Mouse (Mus musculus) macrophage (primary cell): ENCODE results near the gene Cntnap5c. TPM values are rescaled to one million over a fixed set of nuclear protein-coding genes. Genes with fewer than 3 reads are reported as not detected.
"Not testable (repeated sequence)": the region's sequence is repeated elsewhere in the genome, so short reads cannot be mapped to it uniquely, and the experiment has no call there.

Experiments used
- H3K27ac ChIP-seq: fragments of 350-480 bp; formaldehyde crosslinking; 2 replicates; pipeline ENCODE4 v1.9.0; 2021
- H3K36me3 ChIP-seq: fragments of 350-480 bp; formaldehyde crosslinking; 2 replicates; pipeline ENCODE4 v1.9.0; 2021; ENCODE audit errors: inconsistent target
- H3K4me3 ChIP-seq: fragments of 350-480 bp; formaldehyde crosslinking; 2 replicates; pipeline ENCODE4 v1.9.0; 2021; ENCODE audit errors: inconsistent target
- H3K79me2 ChIP-seq: fragments of 350-480 bp; formaldehyde crosslinking; 2 replicates; pipeline ENCODE4 v1.9.0; 2021; ENCODE audit errors: inconsistent target
- WGBS: methylation state at CpG from one replicate; pipeline ENCODE4 v1.1.7; 2026; ENCODE audit warnings: inconsistent platforms; ENCODE audit not compliant: missing documents; 5-methylcytosine and 5-hydroxymethylcytosine counted together
- polyA plus RNA-seq: library from polyadenylated mRNA; stranded (reverse); fragments of 250-400 nt; gene quantifications from 3 replicates; pipeline ENCODE4 v1.2.4, GENCODE M21; 2018; ENCODE audit warnings: inconsistent platforms
- total RNA-seq, 78 experiments: library from RNA; depleted of rRNA; stranded (reverse); fragments of 250-400 nt; gene quantifications; 1 replicate in 9 of 78; 2 replicates in 24 of 78; 3 replicates in 43 of 78; 4 replicates in 2 of 78; pipeline ENCODE4 v1.2.4; 2018; ENCODE audit warnings: inconsistent platforms in 56 of 78

The Cntnap5c gene
- not detected for total RNA-seq (2018; cell fraction: chromatin; rRNA removed)
- not detected for total RNA-seq (2018; cell fraction: cytosol; rRNA removed)
- total RNA-seq (2018; cell fraction: nucleus; rRNA removed): not detected
- not detected in 3 replicates for polyA plus RNA-seq

- 27% methylated on average over 24 of the region's 26 CpGs for WGBS
- Histone ChIP-seq H3K4me3 (no peak within 1 kb of the TSS), H3K27ac (no peak within 1 kb of the TSS), H3K79me2 (no peaks in the 10 kb centered on the region), H3K36me3 (no peaks in the 10 kb centered on the region)
Observed at GRCm38 (mm10) chr17:57768622-57769610, at the start of gene Cntnap5c. TSS of gene Cntnap5c (plus strand) at chr17:57769570.

GRCm38 (mm10) chr17:57742119-57742518, 27.3 kb upstream of the Cntnap5c start, which contains the start of gene Gm21834:
TSS of gene Gm21834 (minus strand) at chr17:57742219.
- H3K36me3 ChIP-seq: no peaks in the 10 kb centered on the region
- 81% methylated on average over 5 of the region's 5 CpGs for WGBS

GRCm38 (mm10) chr17:57758033-57758432, 11.3 kb upstream of the Cntnap5c start:
- Histone ChIP-seq H3K79me2 (no peaks in the 10 kb centered on the region), H3K27ac (no peak overlapping the region), H3K36me3 (no peaks in the 10 kb centered on the region), H3K4me3 (no peak overlapping the region)
- WGBS: 44% methylated on average over 1 of the region's 1 CpGs

More at GRCm38 (mm10) chr17:57742119-57742518, 27.3 kb upstream of the Cntnap5c start, which contains the start of gene Gm21834:
- no peak within 1 kb of the TSS for H3K4me3 ChIP-seq
- no peak within 1 kb of the TSS for H3K27ac ChIP-seq
- no peaks in the 10 kb centered on the region for H3K79me2 ChIP-seq

- H3K79me2 ChIP-seq: no peaks in the 10 kb centered on the region
- no peaks in the 10 kb centered on the region for H3K36me3 ChIP-seq
- no peak overlapping the region for H3K27ac ChIP-seq
- no peak overlapping the region for H3K4me3 ChIP-seq
Observed at GRCm38 (mm10) chr17:57767306-57767705, 2.1 kb upstream of the Cntnap5c start.

- H3K36me3 ChIP-seq: no peaks in the 10 kb centered on the region
- no peaks in the 10 kb centered on the region for H3K79me2 ChIP-seq
- no peak overlapping the region for H3K4me3 ChIP-seq
- 18% methylated on average over 4 of the region's 4 CpGs for WGBS
- no peak overlapping the region for H3K27ac ChIP-seq
Observed at GRCm38 (mm10) chr17:57770904-57771303, 1.5 kb downstream of the Cntnap5c start.

GRCm38 (mm10) chr17:57788161-57788799, 18.9 kb downstream of the Cntnap5c start:
- H3K4me3 ChIP-seq: no peak overlapping the region
- no peaks in the 10 kb centered on the region for H3K79me2 ChIP-seq
- no CpG with 5 or more reads among the region's 1 CpGs for WGBS
- H3K27ac ChIP-seq: no peak overlapping the region
- H3K36me3 ChIP-seq: no peaks in the 10 kb centered on the region

GRCm38 (mm10) chr17:57795408-57795807, 26.0 kb downstream of the Cntnap5c start:
- Histone ChIP-seq H3K36me3 (no peaks in the 10 kb centered on the region), H3K4me3 (no peak overlapping the region), H3K79me2 (no peaks in the 10 kb centered on the region), H3K27ac (no peak overlapping the region)
- WGBS: 83% methylated on average over 3 of the region's 3 CpGs

- H3K27ac ChIP-seq: no peak overlapping the region
- no peaks in the 10 kb centered on the region for H3K36me3 ChIP-seq
- H3K79me2 ChIP-seq: no peaks in the 10 kb centered on the region
- WGBS: 76% methylated on average over 3 of the region's 3 CpGs
- H3K4me3 ChIP-seq: no peak overlapping the region
Observed at GRCm38 (mm10) chr17:57796668-57797311, 27.4 kb downstream of the Cntnap5c start.

- no peaks in the 10 kb centered on the region for H3K36me3 ChIP-seq
- no peaks in the 10 kb centered on the region for H3K79me2 ChIP-seq
- WGBS: 75% methylated on average over 3 of the region's 3 CpGs
- no peak overlapping the region for H3K4me3 ChIP-seq
- no peak overlapping the region for H3K27ac ChIP-seq
Observed at GRCm38 (mm10) chr17:57799414-57799985, 30.1 kb downstream of the Cntnap5c start.

GRCm38 (mm10) chr17:57801180-57801579, 31.8 kb downstream of the Cntnap5c start:
- 53% methylated on average over 1 of the region's 1 CpGs for WGBS
- H3K79me2 ChIP-seq: no peaks in the 10 kb centered on the region
- H3K4me3 ChIP-seq: no peak overlapping the region
- no peak overlapping the region for H3K27ac ChIP-seq
- H3K36me3 ChIP-seq: no peaks in the 10 kb centered on the region

- H3K79me2 ChIP-seq: no peaks in the 10 kb centered on the region
- no peak overlapping the region for H3K27ac ChIP-seq
- H3K4me3 ChIP-seq: no peak overlapping the region
- H3K36me3 ChIP-seq: no peaks in the 10 kb centered on the region
Observed at GRCm38 (mm10) chr17:57837090-57837971, 68.0 kb downstream of the Cntnap5c start.

GRCm38 (mm10) chr17:57855811-57856210, 86.4 kb downstream of the Cntnap5c start:
- not testable (repeated sequence) for H3K79me2 ChIP-seq, H3K4me3 ChIP-seq, H3K36me3 ChIP-seq, H3K27ac ChIP-seq
- no CpG with 5 or more reads among the region's 4 CpGs for WGBS

- Histone ChIP-seq H3K79me2 (no peaks in the 10 kb centered on the region), H3K36me3 (no peaks in the 10 kb centered on the region), H3K27ac (no peak overlapping the region), H3K4me3 (no peak overlapping the region)
Observed at GRCm38 (mm10) chr17:57865996-57866395, 96.6 kb downstream of the Cntnap5c start.
